Mouse (Mus musculus) ES-E14 (cell line): Measurements from ENCODE around the gene Ncln. TPM values are rescaled to one million over a fixed set of nuclear protein-coding genes. Genes with fewer than 3 reads are reported as not detected.

Experiments used
- DNase-seq: peaks from one replicate; pipeline ENCODE4 v3.0.0-alpha.2; 2013; ENCODE audit warnings: low read depth, low spot score
- H3K27ac ChIP-seq: 2 replicates; pipeline ENCODE4 v1.5.1; 2012; ENCODE audit warnings: low read depth, mild to moderate bottlenecking, low read length, moderate library complexity, mixed read lengths; ENCODE audit not compliant: poor library complexity, insufficient read depth, severe bottlenecking
- H3K36me3 ChIP-seq: 2 replicates; pipeline ENCODE4 v1.6.1; 2012; ENCODE audit warnings: mild to moderate bottlenecking, low read length, moderate library complexity, mixed read lengths; ENCODE audit not compliant: control insufficient read depth, poor library complexity, insufficient read depth, severe bottlenecking
- H3K4me1 ChIP-seq, 2 experiments: fragments of 150-350 bp in 1 of 2; sonication (generic) in 1 of 2; 2 replicates each; pipeline ENCODE4 v1.6.1; 2012; ENCODE audit warnings: low read length in 2 of 2, mild to moderate bottlenecking in 1 of 2, mixed read lengths in 1 of 2; ENCODE audit not compliant: control insufficient read depth in 2 of 2, insufficient read depth in 2 of 2, poor library complexity in 1 of 2
- H3K4me3 ChIP-seq, 2 experiments: fragments of 150-350 bp in 1 of 2; sonication (generic) in 1 of 2; 2 replicates each; pipeline ENCODE4 v1.5.1; 2012; ENCODE audit warnings: low read length in 2 of 2, low read depth in 1 of 2, mild to moderate bottlenecking in 1 of 2, mixed read lengths in 1 of 2; ENCODE audit not compliant: insufficient read depth in 1 of 2, poor library complexity in 1 of 2, severe bottlenecking in 1 of 2
- H3K9ac ChIP-seq: 2 replicates; pipeline ENCODE4 v1.6.1; 2012; ENCODE audit warnings: low read depth, mild to moderate bottlenecking, low read length, mixed read lengths; ENCODE audit not compliant: poor library complexity, insufficient read depth, severe bottlenecking
- H3K9me3 ChIP-seq: fragments of 150-350 bp; sonication (generic); 2 replicates; pipeline ENCODE4 v1.6.1; 2012; ENCODE audit warnings: low read depth, mild to moderate bottlenecking, low read length; ENCODE audit not compliant: control insufficient read depth, insufficient read depth
- CHD2 ChIP-seq: IDR thresholded peaks from 2 replicates; pipeline ENCODE4 v1.6.1; 2014; ENCODE audit warnings: mild to moderate bottlenecking, low read depth, low read length, inconsistent platforms
- HCFC1 ChIP-seq: IDR thresholded peaks from 2 replicates; pipeline ENCODE4 v1.6.1; 2012; ENCODE audit warnings: low read length, inconsistent platforms, borderline replicate concordance; ENCODE audit not compliant: insufficient read depth
- MAFK ChIP-seq: IDR thresholded peaks from 2 replicates; pipeline ENCODE4 v1.6.1; 2014; ENCODE audit warnings: mild to moderate bottlenecking, low read depth, low read length, inconsistent platforms; ENCODE audit not compliant: insufficient read depth
- ZC3H11A ChIP-seq: IDR thresholded peaks from 2 replicates; pipeline ENCODE4 v1.6.1; 2012; ENCODE audit warnings: low read depth, mild to moderate bottlenecking, inconsistent platforms, low read length, borderline replicate concordance
- ZNF384 ChIP-seq: IDR thresholded peaks from 2 replicates; pipeline ENCODE4 v1.6.1; 2012; ENCODE audit warnings: low read depth, low read length, inconsistent platforms
- in situ Hi-C, 2 experiments: fragments of 600-800 bp; cut with MboI; formaldehyde crosslinking; loops; one replicate each; pipeline ENCODE4 v1.15.1; 2025; ENCODE audit warnings: low sequenced_read_pairs in 2 of 2, inconsistent platforms in 1 of 2; ENCODE audit not compliant: unreplicated experiment in 2 of 2
- total RNA-seq: library from RNA; depleted of rRNA; stranded (reverse); fragments of 300-350 nt; gene quantifications from 2 replicates; pipeline ENCODE4 v1.2.3, GENCODE M21; 2012; rRNA removed

The Ncln gene
- total RNA-seq = 254 and 393 TPM in 2 replicates

GRCm38 (mm10) chr10:81496264-81496901 lies at the start of gene Ncln:
TSS of gene Ncln (minus strand) at chr10:81496392.
- peak; percentile 97 for TF ChIP-seq HCFC1
- TF ChIP-seq CHD2 = peak; percentile 48; the same call in 1 of the 2 replicates
- no peak for TF ChIP-seq ZNF384
- Histone ChIP-seq H3K36me3 (peaks cover 20% of the 10 kb centered on the region; the same call in 1 of the 2 replicates), H3K4me1 (peaks cover 0 to 14% of the 10 kb centered on the region in 2 experiments; a peak in 2 of 4 replicates), H3K4me3 (peak within 1 kb of the TSS; percentile 83 to 85), H3K9me3 (no peaks in the 10 kb centered on the region), H3K27ac (0 out of 2 replicates have a peak within 1 kb of the TSS, but pooled peaks have one; percentile 7), H3K9ac (peak within 1 kb of the TSS; percentile 92)
- in situ Hi-C loops = no loop called here
- peak; percentile 95 for DNase-seq

GRCm38 (mm10) chr10:81545161-81545747 lies 49.1 kb upstream of the Ncln start, which contains the start of gene Gna11:
TSS of gene Gna11 (minus strand) at chr10:81545190.
- Histone ChIP-seq H3K4me1 (peaks cover 5 to 20% of the 10 kb centered on the region in 2 experiments; a peak in 3 of 4 replicates), H3K9me3 (no peaks in the 10 kb centered on the region), H3K36me3 (peaks cover 2% of the 10 kb centered on the region; the same call in 1 of the 2 replicates), H3K9ac (peak within 1 kb of the TSS; percentile 88), H3K4me3 (peak within 1 kb of the TSS; percentile 81 to 94), H3K27ac (peak within 1 kb of the TSS; percentile 46; the same call in 1 of the 2 replicates)
- in situ Hi-C loops = no loop called here
- DNase-seq = peak; percentile 79
- no peak for TF ChIP-seq MAFK
- TF ChIP-seq HCFC1 = 0 out of 2 replicates have a peak, but pooled peaks have one; percentile 36
- no peak for TF ChIP-seq CHD2
- no peak for TF ChIP-seq ZNF384
- no peak for TF ChIP-seq ZC3H11A

- H3K4me3 ChIP-seq = peak overlapping the region; percentile 81 to 94
- DNase-seq = no peak
- H3K9ac ChIP-seq = peak overlapping the region; percentile 88
- in situ Hi-C loops = no loop called here
- no peak overlapping the region for H3K27ac ChIP-seq
- H3K36me3 ChIP-seq = peaks cover 6% of the 10 kb centered on the region; the same call in 1 of the 2 replicates
- TF ChIP-seq MAFK (no peak), CHD2 (no peak), ZC3H11A (no peak), HCFC1 (no peak), ZNF384 (no peak)
- H3K4me1 ChIP-seq = peaks cover 5 to 20% of the 10 kb centered on the region in 2 experiments; a peak in 3 of 4 replicates
- H3K9me3 ChIP-seq = no peaks in the 10 kb centered on the region
Measured at GRCm38 (mm10) chr10:81544296-81545160, 48.3 kb upstream of the Ncln start.

GRCm38 (mm10) chr10:81543633-81544032 lies 47.4 kb upstream of the Ncln start:
- no peak overlapping the region for H3K9ac ChIP-seq
- no peaks in the 10 kb centered on the region for H3K9me3 ChIP-seq
- H3K27ac ChIP-seq = no peak overlapping the region
- in situ Hi-C loops = no loop called here
- peak overlapping the region; percentile 81 to 94; a peak in 1 of 4 replicates for H3K4me3 ChIP-seq
- peaks cover 9% of the 10 kb centered on the region; the same call in 1 of the 2 replicates for H3K36me3 ChIP-seq
- DNase-seq = no peak
- peaks cover 5 to 20% of the 10 kb centered on the region in 2 experiments; a peak in 3 of 4 replicates for H3K4me1 ChIP-seq
- TF ChIP-seq ZNF384 (no peak), CHD2 (no peak), HCFC1 (no peak), MAFK (no peak), ZC3H11A (no peak)
